8 mouse cellular contexts compared by ENCODE assay signal in the genomic region with DNA sequence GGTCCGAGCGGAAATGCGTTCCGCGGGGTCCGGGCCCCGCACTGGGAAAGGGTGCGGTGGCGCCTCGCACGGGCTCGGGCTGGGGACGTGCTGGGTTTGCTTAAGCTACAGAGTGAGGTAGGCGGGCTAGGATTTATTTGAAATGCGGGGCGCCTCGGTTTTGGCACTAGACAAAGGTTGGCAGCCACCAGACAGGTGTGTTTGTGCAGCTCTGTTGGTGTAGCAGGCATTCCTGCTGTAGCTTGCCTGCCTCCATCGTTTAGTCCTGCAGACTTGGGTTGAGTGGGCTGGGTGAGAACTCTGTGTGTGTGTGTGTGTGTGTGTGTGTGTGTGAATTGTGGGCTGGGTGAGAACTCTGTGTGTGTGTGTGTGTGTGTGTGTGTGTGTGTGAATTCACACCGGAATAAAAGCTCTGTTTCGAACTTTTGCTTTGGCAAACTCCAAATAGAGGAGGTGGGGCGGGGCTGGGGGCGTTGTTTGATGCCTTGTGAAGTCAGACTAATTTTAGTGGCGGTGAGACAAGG. TPM values are rescaled to one million over a fixed set of nuclear protein-coding genes. Genes with fewer than 3 reads are reported as not detected.
DNase-seq lines count a peak whose midpoint lies in the region; ATAC-seq lines count a peak whose summit lies in the region.

No protein-coding gene starts in this region.

- DNase-seq in adrenal gland, postnatal 36 days: peak; percentile 6 to 22
- no peak for DNase-seq in adrenal gland, postnatal 4 days (ENCODE audit: low spot score in 2 of 2)
- peak; percentile 44 for DNase-seq in T-cell, adult 2 months (ENCODE audit: low spot score)
- DNase-seq in layer of hippocampus, postnatal 25 days (ENCODE audit: extremely low spot score in 1 of 2, low spot score in 1 of 2): peak; percentile 29 to 36
- DNase-seq in lung, postnatal 14 days: peak; percentile 15
- peak; percentile 42 for DNase-seq in spleen, adult 12 weeks (ENCODE audit: low spot score)

- peak; percentile 56 for ATAC-seq in erythroid progenitor cell, adult 5-6 weeks (replicated peaks; ENCODE audit: low FRiP score, poor library complexity, severe bottlenecking)
- peak; percentile 24 to 44; a peak in 3 of 4 replicates for ATAC-seq in hematopoietic stem cell, adult 5-6 weeks (replicated peaks in 1 of 2; ENCODE audit: insufficient read depth in 1 of 2, low FRiP score in 2 of 2, low TSS enrichment in 1 of 2, low read depth in 1 of 2, poor library complexity in 2 of 2, severe bottlenecking in 2 of 2)

RNA-seq across cellular contexts. Expression of a gene that starts 0.7 kb away (rescaled TPM):
- total RNA-seq in adrenal gland, postnatal 36 days (2021): 10 to 100 TPM in 1 of 2 experiments, 1 to 10 TPM in 1; 8.7 to 10.0 TPM
- 10 to 100 TPM; 15.0 to 16.2 TPM for total RNA-seq in adrenal gland, postnatal 4 days (2021)
- 264 and 423 TPM in 2 replicates for total RNA-seq in erythroid progenitor cell, adult 5-6 weeks (2015; ENCODE audit: low replicate concordance)
- 229 and 243 TPM in 2 replicates for total RNA-seq in erythroid progenitor cell, adult 5-6 weeks (2017; ENCODE audit: low replicate concordance)
- total RNA-seq in hematopoietic stem cell, adult 5-6 weeks (2017): 18.2 and 33.1 TPM in 2 replicates
- total RNA-seq in layer of hippocampus, postnatal 25 days (2021): 10 to 100 TPM; 34.5 to 39.0 TPM

Comparison
In these comparisons a context has a peak if more than half of its experiments do, and no peak if none do; other contexts are left out.
1. DNase-seq: peak in adrenal gland, postnatal 36 days (2 of 2), T-cell, adult 2 months (single experiment), layer of hippocampus, postnatal 25 days (2 of 2), lung, postnatal 14 days (single experiment) and spleen, adult 12 weeks (single experiment); none in adrenal gland, postnatal 4 days (0 of 2).